Mouse (Mus musculus) testis, adult 2 months (tissue): Measurements from ENCODE around the gene Auts2.

Experiments
- CTCF ChIP-seq: fragments of 200-500 bp; IDR thresholded peaks from 2 replicates; pipeline ENCODE4 v1.5.1; 2012; ENCODE audit warnings: low read depth, mild to moderate bottlenecking, inconsistent platforms, low read length, moderate library complexity; ENCODE audit not compliant: control insufficient read depth, insufficient read depth, insufficient replicate concordance
- POLR2A ChIP-seq: fragments of 200-500 bp; IDR thresholded peaks from 2 replicates; pipeline ENCODE4 v1.6.1; 2012; ENCODE audit warnings: low read depth, mild to moderate bottlenecking, inconsistent platforms, low read length, moderate library complexity; ENCODE audit not compliant: control insufficient read depth

DNA sequence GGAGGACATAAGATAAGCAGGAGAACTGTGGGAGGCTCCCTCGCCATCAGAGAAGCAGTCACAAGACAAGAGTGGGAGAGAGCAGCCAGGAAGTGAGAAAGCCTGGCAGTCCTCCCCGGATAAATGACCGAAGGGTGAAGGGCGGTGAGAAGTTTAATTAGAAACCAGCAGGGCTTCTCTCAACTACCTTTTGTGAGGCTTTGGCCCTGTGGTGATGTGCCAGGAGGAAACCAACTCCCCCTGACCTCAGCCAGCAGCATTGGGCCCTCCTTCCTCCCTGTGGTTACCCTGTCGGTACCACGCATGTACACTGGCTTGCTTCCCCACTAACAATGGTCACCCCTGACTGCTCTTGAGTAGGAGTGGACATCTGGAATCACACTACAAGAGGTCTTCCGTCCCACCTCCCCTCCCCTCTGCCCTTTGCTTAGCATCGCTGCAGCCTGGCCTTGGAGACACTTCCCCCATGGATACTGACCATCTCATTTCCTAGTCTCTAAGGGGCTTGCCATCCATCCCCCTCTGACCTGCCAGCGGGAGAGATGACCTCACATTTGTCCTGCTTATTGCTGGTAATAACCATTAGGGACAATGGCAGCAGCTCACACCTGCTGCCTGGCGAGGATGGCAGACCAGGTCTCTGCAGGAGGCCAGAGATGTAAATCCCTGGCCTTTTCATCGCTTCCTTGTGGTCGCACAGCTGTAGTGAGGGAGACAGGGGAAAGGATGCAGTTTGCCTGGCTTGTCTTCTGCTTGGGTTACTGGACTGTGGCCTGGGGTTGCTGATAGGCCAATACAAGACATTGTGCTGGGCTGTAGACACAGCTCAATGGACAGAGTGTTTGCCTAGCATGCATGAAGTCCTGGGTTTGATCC lies 958.6 kb downstream of the Auts2 start:
- TF ChIP-seq CTCF (no peak), POLR2A (no peak)
